Comparison of ENCODE assay signal across 8 mouse cellular contexts in the genomic region with DNA sequence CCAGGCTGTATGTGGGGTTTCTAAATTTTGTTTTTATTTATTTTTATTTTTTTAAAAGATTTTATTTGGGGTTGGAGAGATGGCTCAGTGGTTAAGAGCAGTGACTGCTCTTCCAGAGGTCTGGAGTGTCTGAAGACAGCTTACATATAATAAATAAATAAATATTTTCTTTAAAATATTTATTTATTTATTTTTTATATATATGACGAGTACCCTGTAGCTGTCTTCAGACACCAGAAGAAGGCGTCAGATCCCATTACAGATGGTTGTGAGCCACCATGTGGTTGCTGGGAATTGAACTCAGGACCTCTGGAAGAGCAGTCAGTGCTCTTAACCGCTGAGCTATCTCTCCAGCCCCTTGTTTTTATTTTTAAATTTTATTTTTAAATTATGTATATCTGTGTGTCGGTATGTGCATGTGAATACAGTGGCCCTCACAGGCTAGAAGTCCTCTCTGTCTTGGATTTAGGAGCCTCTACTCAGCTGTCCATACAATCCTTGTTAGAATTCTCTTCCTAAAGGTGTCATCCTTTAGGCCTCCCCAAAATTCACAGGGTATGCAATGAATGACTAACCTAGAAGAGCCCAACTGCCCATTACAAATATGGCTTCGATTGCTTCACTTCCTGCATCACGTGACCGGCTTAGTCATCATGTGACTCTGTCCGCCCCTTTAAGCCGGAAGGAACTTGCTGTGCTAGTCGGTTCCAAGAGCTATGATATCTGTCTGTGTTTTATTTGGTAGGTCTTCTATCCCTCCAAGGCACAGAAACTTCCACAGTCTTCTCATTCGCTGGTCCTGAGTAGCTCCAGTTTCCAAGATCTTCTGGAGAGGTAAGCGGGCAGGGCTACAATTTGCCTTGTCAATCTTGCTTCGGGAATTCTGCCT. TPM values are rescaled to one million over a fixed set of nuclear protein-coding genes. Genes with fewer than 3 reads are reported as not detected.
DNase-seq lines count a peak whose midpoint lies in the region; ATAC-seq and TF ChIP-seq lines count a peak whose summit lies in the region.

Gene Gba, plus strand, starts transcription at position 676 of the 889 bp plus-strand sequence.

- WGBS in hindbrain, embryonic 10.5 days, result 29% methylated on average over 13 of the region's 13 CpGs
- 23% methylated on average over 13 of the region's 13 CpGs for WGBS in lung, postnatal 0 days

- peaks cover 9% of the 10 kb centered on the region for H3K4me1 ChIP-seq in hindbrain, embryonic 10.5 days (replicated peaks)
- peaks cover 4% of the 10 kb centered on the region; the same call in 1 of the 2 replicates for H3K4me1 ChIP-seq in lung, postnatal 0 days (ENCODE audit: insufficient read depth, low read depth, low read length)

- H3K27me3 ChIP-seq in hindbrain, embryonic 10.5 days (ENCODE audit: insufficient read depth, poor library complexity, severe bottlenecking), result no peaks in the 10 kb centered on the region
- no peaks in the 10 kb centered on the region for H3K27me3 ChIP-seq in lung, postnatal 0 days (replicated peaks; ENCODE audit: insufficient read depth, low read length)

- peak; percentile 95 for DNase-seq in MN1 (ENCODE audit: low spot score)
- peak; percentile 86 for DNase-seq in cerebellum, adult 8-10 months
- DNase-seq in forelimb bud, embryonic 11.5 days (ENCODE audit: low read depth, low spot score), result peak; percentile 89
- DNase-seq in hindbrain, embryonic 10.5 days (ENCODE audit: low spot score), result peak; percentile 88
- DNase-seq in layer of hippocampus, adult 9-11 months, result peak; percentile 88
- DNase-seq in lung, postnatal 0 days (ENCODE audit: low spot score), result peak; percentile 94
- DNase-seq in ovary, postnatal 14 days (ENCODE audit: low spot score), result peak; percentile 82
- DNase-seq in thymus, postnatal 14 days, result peak; percentile 88

- H3K4me2 ChIP-seq in lung, postnatal 0 days (replicated peaks; ENCODE audit: low read depth, low read length), result peak within 1 kb of the TSS; percentile 77

- no peaks in the 10 kb centered on the region for H3K9me3 ChIP-seq in hindbrain, embryonic 10.5 days
- H3K9me3 ChIP-seq in lung, postnatal 0 days (ENCODE audit: low read length), result no peaks in the 10 kb centered on the region

- no peak for TF ChIP-seq CTCF in lung, postnatal 0 days (IDR thresholded peaks at IDR 0.05)

- H3K4me3 ChIP-seq in hindbrain, embryonic 10.5 days, result peak within 1 kb of the TSS; percentile 67
- peak within 1 kb of the TSS; percentile 46 for H3K4me3 ChIP-seq in lung, postnatal 0 days (ENCODE audit: low read depth, low read length)

- peak within 1 kb of the TSS; percentile 46 for H3K9ac ChIP-seq in lung, postnatal 0 days (replicated peaks; ENCODE audit: low read depth)

- peak; percentile 77 for TF ChIP-seq EP300 in lung, postnatal 0 days (IDR thresholded peaks at IDR 0.05)

- peaks cover 34% of the 10 kb centered on the region for H3K36me3 ChIP-seq in hindbrain, embryonic 10.5 days
- peaks cover 16% of the 10 kb centered on the region for H3K36me3 ChIP-seq in lung, postnatal 0 days (ENCODE audit: insufficient read depth, low read length)

- peak; percentile 93 for ATAC-seq in lung, postnatal 0 days

- H3K27ac ChIP-seq in hindbrain, embryonic 10.5 days, result peak within 1 kb of the TSS; percentile 80
- H3K27ac ChIP-seq in lung, postnatal 0 days (ENCODE audit: low read length), result no peak within 1 kb of the TSS

RNA-seq across cellular contexts. Expression of gene Gba, which starts in this region (rescaled TPM):
- polyA plus RNA-seq in hindbrain, embryonic 10.5 days (2016; fragmentation: Nextera tagmentation; extraction: Ambion mirVana), result 41.0 and 50.0 TPM in 2 replicates
- polyA plus RNA-seq in lung, postnatal 0 days (2015; fragmentation: Nextera tagmentation; extraction: Ambion mirVana), result 44.4 and 46.5 TPM in 2 replicates
